Mouse (Mus musculus): ENCODE results near the gene G6pdx. TPM values are rescaled to one million over a fixed set of nuclear protein-coding genes. Genes with fewer than 3 reads are reported as not detected.

G6pdx gene
- total RNA-seq (2014; fragmentation: Nextera tagmentation) (68.0 and 77.7 TPM in 2 replicates), total RNA-seq (2017) (47.5 and 77.2 TPM in 2 replicates)

- peak; percentile 80 for ATAC-seq (replicated peaks; ENCODE audit: low FRiP score, low TSS enrichment, poor library complexity, severe bottlenecking)
Observed at GRCm38 (mm10) chrX:74428826-74429276, at the start of gene G6pdx. Gene G6pdx, minus strand, starts transcription at chrX:74429194.

DNA sequence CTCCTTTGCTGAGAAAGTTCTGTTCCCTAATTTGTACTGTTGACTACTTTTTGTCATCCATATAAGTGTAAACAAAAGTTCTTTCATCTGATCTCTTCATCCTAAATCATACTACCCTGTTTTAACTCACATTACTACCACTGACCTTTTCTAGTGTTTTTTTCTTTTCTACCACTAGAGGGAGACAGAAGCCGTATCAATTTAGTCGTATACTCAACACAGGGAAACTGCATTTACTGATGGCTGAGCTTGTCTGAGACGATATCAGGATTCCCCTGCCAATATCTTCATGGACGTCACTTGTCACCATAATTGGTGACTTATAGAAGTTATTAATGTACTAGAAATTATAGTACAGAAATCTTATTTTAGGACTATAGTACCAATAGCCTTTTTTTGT is 23.8 kb upstream of the G6pdx start:
- ATAC-seq (replicated peaks; ENCODE audit: low FRiP score, low TSS enrichment, poor library complexity, severe bottlenecking): peak; percentile 70; the same call in 1 of the 2 replicates

DNA sequence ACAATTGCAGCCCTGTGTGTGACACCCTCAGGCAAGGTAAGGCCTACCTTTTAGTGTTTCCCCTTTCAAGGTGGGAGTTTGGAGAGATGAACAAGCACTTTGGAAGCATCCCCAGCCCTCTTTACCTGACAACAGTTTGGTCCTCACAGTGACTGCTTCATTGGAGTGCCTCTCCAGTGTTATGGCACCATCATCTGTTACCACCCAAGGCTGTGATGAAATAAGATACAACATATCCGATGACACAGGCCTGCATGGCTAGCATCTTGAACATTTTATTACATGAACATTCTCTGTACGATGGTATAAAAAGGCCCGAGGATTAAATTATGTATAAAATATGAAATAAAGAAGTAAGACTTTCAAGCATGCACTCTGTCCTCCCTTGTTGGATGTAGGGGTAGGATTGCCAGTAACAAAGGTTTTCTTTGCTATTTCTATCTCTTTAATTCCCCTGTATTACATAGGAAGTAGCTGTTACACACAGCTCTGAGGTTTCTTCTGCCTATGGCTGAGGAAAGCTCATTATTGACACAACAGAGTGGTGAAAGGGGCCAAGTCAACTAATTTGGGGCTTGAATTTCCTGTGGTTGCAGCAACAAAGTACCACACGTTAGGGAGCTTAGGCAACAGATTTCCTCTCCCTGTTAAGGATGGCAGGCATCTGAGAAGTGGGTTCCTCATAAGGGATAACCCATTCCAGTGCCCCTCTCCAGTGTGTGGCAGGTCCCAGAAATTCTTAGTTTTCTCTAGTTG is 22.3 kb upstream of the G6pdx start:
- no peak for ATAC-seq (replicated peaks; ENCODE audit: low FRiP score, low TSS enrichment, poor library complexity, severe bottlenecking)

GRCm38 (mm10) chrX:74429290-74429821 is 362 bp upstream of the G6pdx start:
- peak; percentile 64 for ATAC-seq (replicated peaks; ENCODE audit: low FRiP score, low TSS enrichment, poor library complexity, severe bottlenecking)

GRCm38 (mm10) chrX:74428146-74428825 is 708 bp downstream of the G6pdx start:
- ATAC-seq (replicated peaks; ENCODE audit: low FRiP score, low TSS enrichment, poor library complexity, severe bottlenecking): no peak

GRCm38 (mm10) chrX:74427116-74427515 is 1.9 kb downstream of the G6pdx start:
- ATAC-seq (replicated peaks; ENCODE audit: low FRiP score, low TSS enrichment, poor library complexity, severe bottlenecking): no peak

DNA sequence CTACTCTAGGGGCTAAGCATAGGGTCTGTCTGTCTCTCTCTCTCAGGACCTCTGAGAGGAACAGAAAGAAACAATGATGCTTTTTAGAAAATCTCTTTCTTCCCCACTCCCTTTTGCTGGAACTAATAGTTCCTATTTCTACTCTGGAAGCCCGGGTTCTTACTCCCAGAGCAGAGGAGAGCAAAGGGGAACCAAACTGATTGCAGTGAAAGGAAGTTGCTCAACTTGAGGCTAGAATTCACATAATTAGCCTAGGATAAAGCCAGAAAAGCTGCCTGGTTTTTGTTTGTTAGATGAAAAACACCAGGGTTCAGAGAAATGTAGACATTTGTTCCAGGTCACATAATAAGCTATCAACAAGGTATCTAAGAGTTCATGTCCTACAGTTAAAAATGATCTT is 2.7 kb downstream of the G6pdx start:
- ATAC-seq (replicated peaks; ENCODE audit: low FRiP score, low TSS enrichment, poor library complexity, severe bottlenecking): no peak

GRCm38 (mm10) chrX:74425195-74425594 is 3.8 kb downstream of the G6pdx start:
- peak; percentile 41; the same call in 1 of the 2 replicates for ATAC-seq (replicated peaks; ENCODE audit: low FRiP score, low TSS enrichment, poor library complexity, severe bottlenecking)

GRCm38 (mm10) chrX:74424443-74424842 is 4.6 kb downstream of the G6pdx start:
- ATAC-seq (replicated peaks; ENCODE audit: low FRiP score, low TSS enrichment, poor library complexity, severe bottlenecking): no peak

- ATAC-seq (replicated peaks; ENCODE audit: low FRiP score, low TSS enrichment, poor library complexity, severe bottlenecking): peak; percentile 80
Observed at GRCm38 (mm10) chrX:74413377-74413776, 15.6 kb downstream of the G6pdx start.

DNA sequence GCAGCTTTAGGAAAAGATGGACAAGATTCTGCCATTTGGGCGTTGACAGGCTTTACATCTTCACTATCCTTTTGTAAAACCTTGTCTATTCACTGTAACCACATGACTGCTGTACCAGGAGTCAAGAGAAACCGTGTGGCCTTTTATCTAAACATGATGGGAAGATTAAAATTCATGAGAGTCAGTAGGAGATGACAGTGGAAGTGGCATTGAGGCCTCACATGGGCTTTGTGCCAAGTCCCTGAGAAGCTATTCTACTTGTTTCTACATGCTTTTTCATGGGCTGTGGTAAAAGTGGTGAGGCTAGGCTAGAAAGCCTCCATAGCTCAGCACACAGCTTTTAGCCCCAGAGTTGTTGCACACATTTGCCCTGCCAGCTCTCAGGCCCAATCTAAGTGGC is 20.7 kb downstream of the G6pdx start:
- no peak for ATAC-seq (replicated peaks; ENCODE audit: low FRiP score, low TSS enrichment, poor library complexity, severe bottlenecking)

DNA sequence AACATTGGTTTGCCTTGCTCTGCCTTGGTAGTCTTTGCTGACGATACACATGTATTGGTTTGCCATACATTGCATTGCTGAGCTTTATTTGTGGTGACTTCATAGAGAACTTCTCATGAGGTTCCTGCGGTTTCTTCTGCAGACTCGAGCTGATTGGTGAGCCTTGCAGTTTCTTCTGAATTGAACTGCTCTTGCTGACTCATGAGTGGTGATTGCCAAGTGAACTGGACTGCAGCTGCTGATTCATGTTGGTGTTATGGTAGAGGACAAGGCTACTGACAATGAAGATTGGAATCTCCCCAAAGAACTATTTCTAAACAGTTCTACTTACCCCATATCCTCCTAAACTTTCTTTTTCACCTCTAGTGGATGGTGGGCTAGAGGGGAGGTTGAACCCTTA is 28.9 kb downstream of the G6pdx start:
- ATAC-seq (replicated peaks; ENCODE audit: low FRiP score, low TSS enrichment, poor library complexity, severe bottlenecking): no peak

GRCm38 (mm10) chrX:74392535-74393443 is 36.2 kb downstream of the G6pdx start, which contains the start of the genes Fam3a and Ikbkg:
Gene Fam3a, minus strand, starts transcription at chrX:74393272.
Gene Ikbkg, plus strand, starts transcription at chrX:74393290.
- ATAC-seq (replicated peaks; ENCODE audit: low FRiP score, low TSS enrichment, poor library complexity, severe bottlenecking): peak; percentile 100

DNA sequence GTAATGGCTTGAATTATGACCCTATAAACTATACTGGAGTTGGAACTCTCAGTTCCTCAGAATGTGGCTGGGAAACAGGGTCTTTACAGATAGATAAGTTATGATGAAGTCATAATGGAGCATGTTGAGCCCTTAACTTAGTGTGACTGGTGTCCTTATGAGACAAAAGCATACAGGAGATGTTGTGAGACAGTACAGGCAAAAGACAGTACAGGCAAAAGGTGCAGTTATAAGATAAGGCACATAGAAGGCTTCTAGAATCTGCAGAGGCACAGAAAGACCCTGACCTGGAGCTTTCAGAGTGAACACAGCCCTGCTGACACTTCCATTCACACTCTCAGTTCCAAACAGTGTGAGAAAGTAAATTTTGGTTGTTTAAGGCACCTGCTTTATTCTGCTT is 40.8 kb downstream of the G6pdx start:
- ATAC-seq (replicated peaks; ENCODE audit: low FRiP score, low TSS enrichment, poor library complexity, severe bottlenecking): peak; percentile 36; the same call in 1 of the 2 replicates

DNA sequence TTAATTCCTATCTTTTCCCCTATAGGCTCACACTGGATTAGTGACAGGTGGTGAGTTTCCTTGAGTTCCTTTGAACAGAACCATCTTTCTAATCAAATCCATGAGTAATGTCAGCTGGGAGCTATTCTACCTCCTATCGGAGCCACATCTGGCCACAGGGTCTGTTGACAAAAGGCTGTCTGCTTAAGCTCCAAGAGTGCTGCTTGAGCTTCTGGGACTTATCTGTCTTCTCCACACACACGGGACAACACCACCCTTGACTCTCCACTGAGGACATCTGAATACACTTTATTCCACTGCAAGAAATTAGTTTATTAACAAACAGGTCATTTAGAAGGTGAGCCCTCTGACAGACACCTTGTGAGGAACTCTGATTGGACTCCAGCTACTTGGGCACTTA is 44.5 kb downstream of the G6pdx start:
- peak; percentile 88 for ATAC-seq (replicated peaks; ENCODE audit: low FRiP score, low TSS enrichment, poor library complexity, severe bottlenecking)

- peak; percentile 95 for ATAC-seq (replicated peaks; ENCODE audit: low FRiP score, low TSS enrichment, poor library complexity, severe bottlenecking)
Observed at GRCm38 (mm10) chrX:74372888-74373549, 56.0 kb downstream of the G6pdx start, which contains the start of the genes Ubl4a and Slc10a3. Gene Ubl4a, minus strand, starts transcription at chrX:74373218. Gene Slc10a3, minus strand, starts transcription at chrX:74373349.

DNA sequence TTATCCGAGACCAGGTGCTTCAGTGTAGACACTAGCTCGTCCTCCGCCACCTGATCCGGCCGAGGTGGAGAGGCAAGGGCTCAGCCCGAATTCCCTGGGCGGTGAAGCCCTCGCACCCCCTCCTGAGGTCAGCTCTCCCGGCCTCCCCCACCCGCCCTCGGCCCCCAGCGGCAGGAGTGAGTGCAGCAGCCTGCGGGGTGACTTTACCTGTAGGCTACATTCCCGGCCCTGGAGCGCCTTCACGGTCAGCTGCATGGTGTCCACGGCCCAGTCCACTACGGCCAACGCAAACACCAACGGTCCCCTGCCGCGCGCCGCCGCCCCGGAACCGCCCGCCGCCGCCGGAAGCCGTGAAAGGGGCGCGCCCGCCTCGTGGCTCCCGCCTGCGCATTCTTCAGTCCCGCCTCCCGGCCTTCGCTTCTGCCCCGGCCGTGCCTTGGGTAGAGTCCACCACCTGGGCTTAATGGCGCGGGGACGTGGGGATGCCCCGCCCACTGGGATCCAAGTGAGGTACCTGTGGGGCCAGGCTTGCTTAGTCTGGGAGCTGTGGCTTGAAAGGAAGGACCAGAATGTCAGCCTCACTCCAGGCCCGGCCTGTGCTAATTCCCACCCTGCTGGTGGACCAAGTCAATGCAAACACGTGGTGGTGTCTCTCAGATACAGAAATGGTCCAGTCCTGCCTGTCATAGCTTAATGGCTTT is 60.6 kb downstream of the G6pdx start:
- peak; percentile 70 for ATAC-seq (replicated peaks; ENCODE audit: low FRiP score, low TSS enrichment, poor library complexity, severe bottlenecking)

DNA sequence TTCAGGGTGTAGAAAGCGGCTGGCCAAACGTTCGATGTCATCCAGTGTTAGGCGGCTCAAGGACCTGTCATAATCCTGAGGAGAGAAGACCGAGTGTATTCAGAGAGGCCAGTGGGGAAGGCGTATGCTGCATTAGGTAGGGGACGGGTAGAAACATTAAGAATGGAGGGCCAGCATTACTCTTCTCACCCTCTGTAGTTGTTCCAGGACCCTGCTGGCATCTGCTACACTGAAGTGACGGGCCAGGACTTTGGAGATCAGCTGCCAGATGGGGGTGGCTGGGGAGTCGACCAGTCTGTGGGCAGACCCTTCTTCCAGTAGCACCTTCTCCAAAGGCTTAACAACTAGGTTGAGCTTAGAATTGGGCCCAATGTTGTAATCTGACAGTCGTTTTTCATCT is 61.5 kb downstream of the G6pdx start:
- no peak for ATAC-seq (replicated peaks; ENCODE audit: low FRiP score, low TSS enrichment, poor library complexity, severe bottlenecking)
